25 mouse cellular contexts compared by ENCODE assay signal in the genomic region with DNA sequence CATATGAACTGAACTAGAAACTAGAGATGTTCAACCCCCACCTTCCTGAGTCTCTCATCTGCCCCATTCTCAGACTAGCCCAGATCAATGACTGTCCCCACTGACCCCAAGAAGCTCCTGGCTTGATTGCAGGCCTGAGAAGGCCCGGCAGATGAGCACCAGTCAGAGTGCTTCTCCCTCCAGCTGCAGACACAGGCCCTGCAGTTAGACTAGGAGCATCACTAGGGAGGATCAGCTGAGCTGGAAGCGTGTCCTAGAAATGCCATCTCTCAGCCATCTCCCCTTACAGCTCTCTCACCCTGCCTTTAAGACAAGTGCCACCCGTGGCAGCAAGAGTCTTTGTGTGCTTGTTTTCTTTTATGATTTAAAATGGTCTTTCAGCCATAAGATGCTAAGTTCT.
"Had no signal": no experiment of that assay in that cellular context is flagged by ENCODE, and none has a peak within 500 bp of the region (broad histone marks: within the 10 kb centered on the region; RNA-seq: fewer than 3 reads in every experiment).

No protein-coding gene starts in this region.

- H3K4me2 ChIP-seq: heart, embryonic 12.5 days; hindbrain, embryonic 12.5 days; hindbrain, embryonic 15.5 days; intestine, embryonic 15.5 days; limb, embryonic 13.5 days; limb, embryonic 15.5 days; liver, embryonic 12.5 days had no signal

- H3K27ac ChIP-seq: gastrocnemius, adult 2 months; heart, embryonic 10.5 days; hindbrain, embryonic 10.5 days; hindbrain, embryonic 12.5 days; hindbrain, embryonic 15.5 days; intestine, embryonic 15.5 days; layer of hippocampus, adult 2 months; limb, embryonic 13.5 days; limb, embryonic 15.5 days; liver, embryonic 12.5 days; liver, embryonic 14.5 days had no signal

- DNase-seq: gastrocnemius, adult 2 months; gastrocnemius, postnatal 10 days; gastrocnemius, postnatal 25 days; heart, adult 18-20 months; heart, postnatal 10 days; heart, postnatal 4 days; kidney, adult 18-20 months; kidney, adult 8-10 months; kidney, postnatal 10 days; kidney, postnatal 25 days; kidney, postnatal 4 days; layer of hippocampus, postnatal 36 days; left cerebral cortex, postnatal 4 days had no signal

- H3K9me3 ChIP-seq: heart, embryonic 10.5 days; heart, embryonic 12.5 days; hindbrain, embryonic 10.5 days; hindbrain, embryonic 12.5 days; hindbrain, embryonic 15.5 days; intestine, embryonic 15.5 days; limb, embryonic 13.5 days; limb, embryonic 15.5 days; liver, embryonic 12.5 days had no signal

- H3K4me1 ChIP-seq: heart, embryonic 10.5 days; hindbrain, embryonic 10.5 days; hindbrain, embryonic 15.5 days; intestine, embryonic 15.5 days; limb, embryonic 15.5 days had no signal

- H3K27me3 ChIP-seq: heart, embryonic 12.5 days; hindbrain, embryonic 12.5 days; hindbrain, embryonic 15.5 days; intestine, embryonic 15.5 days; limb, embryonic 15.5 days; liver, embryonic 12.5 days had no signal

- H3K4me3 ChIP-seq: gastrocnemius, adult 2 months; heart, embryonic 10.5 days; heart, embryonic 12.5 days; hindbrain, embryonic 10.5 days; hindbrain, embryonic 12.5 days; hindbrain, embryonic 15.5 days; intestine, embryonic 15.5 days; layer of hippocampus, adult 2 months; limb, embryonic 13.5 days; limb, embryonic 15.5 days; liver, embryonic 12.5 days had no signal

- H3K9ac ChIP-seq: heart, embryonic 12.5 days; hindbrain, embryonic 12.5 days; hindbrain, embryonic 15.5 days; intestine, embryonic 15.5 days; limb, embryonic 13.5 days; limb, embryonic 15.5 days; liver, embryonic 12.5 days; liver, embryonic 14.5 days had no signal

- H3K36me3 ChIP-seq: heart, embryonic 10.5 days; heart, embryonic 12.5 days; hindbrain, embryonic 10.5 days; hindbrain, embryonic 12.5 days; hindbrain, embryonic 15.5 days; intestine, embryonic 15.5 days; limb, embryonic 13.5 days; limb, embryonic 15.5 days; liver, embryonic 12.5 days had no signal

- ATAC-seq: inflammation-experienced regulatory T-cells, adult 6 months; intestine, embryonic 15.5 days; liver, embryonic 12.5 days had no signal
